Mouse (Mus musculus): ENCODE results near the gene Plagl1.
"Not testable (repeated sequence)": the region's sequence is repeated elsewhere in the genome, so short reads cannot be mapped to it uniquely, and the experiment has no call there.

Gene Plagl1

DNA sequence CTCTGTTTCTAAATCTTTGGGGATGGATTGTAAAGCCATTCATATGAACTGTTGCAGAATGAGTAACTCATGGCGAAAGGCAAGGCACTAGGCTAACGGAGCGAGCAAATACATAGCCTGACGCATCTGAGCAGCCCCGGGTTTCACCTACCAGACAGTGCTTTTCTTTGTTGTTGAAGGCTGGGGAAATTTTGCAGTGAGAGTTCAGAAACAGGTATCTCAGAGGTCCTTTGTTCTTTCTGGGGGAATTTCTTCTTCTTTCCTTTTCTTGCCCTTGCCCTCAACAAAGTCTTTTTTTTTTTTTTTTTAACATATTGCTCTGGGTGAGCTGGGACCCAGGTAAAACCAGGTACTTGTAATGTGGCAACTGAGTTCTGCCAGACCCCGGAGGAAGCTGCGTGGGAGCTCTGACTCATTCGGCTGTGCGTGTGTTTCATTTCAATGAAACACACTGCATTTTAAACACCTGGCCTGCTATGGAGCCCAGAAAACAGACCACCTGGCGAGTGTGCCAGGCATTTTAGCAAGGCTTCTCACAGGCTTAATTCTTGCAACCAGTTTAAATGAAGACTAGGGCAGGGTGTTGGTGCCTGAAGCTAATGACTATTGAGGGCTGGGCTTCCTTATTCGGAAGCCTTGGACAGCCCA, at the start of gene Plagl1:
Gene Plagl1, plus strand, starts transcription at position 484 of the 648 bp plus-strand sequence.
- no peak for DNase-seq (ENCODE audit: low read depth)

DNA sequence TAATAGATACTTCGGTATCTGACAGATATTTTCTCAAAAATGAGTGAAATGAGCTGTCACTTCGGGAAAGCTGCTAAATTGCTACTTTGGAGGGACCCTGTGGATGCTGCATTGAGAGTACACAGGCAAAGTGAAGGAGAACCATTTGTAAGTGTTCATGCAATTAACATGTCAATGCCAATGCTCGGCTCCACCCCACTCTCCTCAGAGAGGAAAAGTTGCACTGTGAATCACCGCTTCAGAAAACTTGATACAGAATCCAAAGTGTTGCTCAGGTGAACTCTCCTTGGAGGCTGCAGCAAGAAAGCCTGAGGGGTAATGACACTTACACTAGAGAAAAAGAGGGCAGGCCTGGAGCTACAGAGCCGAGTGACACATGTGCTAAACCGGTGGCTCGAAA, 46.3 kb upstream of the Plagl1 start:
- no peak for DNase-seq (ENCODE audit: low read depth)

DNA sequence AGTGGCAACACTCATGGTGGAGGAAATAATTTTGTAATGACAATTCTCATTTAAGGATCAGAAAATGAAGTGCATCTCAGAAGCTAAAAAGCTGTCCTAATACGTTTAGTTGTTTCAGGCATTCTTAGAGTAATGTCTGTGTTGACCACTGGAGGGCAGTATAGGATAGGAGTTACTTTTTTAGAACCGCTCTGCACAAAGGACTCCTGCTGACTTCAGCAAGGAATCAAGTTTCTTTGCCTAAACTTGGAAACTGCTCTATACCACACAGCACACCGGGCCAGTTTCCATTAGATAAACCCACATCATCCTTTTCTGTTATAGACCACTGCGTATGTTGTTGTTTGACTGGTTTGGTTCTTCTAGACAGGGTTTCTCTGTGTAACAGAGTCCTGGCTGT, 43.7 kb upstream of the Plagl1 start:
- peak; percentile 59 for DNase-seq (ENCODE audit: low read depth)

DNA sequence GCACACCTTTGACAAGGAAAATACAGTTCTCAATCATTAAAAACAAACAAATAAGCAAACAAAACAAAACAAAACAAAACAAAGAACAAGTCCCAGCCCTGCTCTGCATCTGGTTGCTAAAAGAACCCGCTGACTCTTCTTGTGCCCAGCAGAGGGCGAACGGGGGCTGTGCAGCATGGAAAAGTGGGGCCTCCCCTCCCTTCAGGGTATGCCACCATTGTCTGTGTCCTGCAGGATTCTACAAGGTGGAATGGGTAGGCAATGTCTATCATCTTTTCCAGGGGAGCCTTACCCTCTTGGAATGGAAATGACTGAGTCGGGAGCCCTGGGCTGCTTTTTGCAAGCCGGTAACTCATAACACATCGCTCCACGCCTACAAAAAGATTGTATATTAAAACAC, 41.8 kb upstream of the Plagl1 start:
- no peak for DNase-seq (ENCODE audit: low read depth)

DNA sequence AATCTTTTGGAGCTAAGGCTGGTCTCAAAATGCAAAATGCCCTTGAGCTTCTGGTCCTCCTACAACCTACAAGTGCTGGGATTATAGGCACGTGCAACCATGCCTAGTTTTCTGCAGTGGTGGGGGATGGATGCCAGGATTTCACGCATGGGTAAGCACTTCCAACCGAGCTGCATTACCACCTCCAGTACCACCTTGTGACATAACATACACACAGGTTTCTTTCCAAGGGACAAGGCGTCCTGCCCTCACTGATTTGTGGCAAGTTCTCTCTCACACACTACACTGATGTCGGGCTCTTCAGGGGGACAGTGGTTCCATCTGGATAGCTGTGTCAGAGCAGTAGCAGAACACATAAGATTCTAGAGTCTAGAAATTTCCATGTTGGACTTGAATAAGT, 41.3 kb upstream of the Plagl1 start:
- no peak for DNase-seq (ENCODE audit: low read depth)

DNA sequence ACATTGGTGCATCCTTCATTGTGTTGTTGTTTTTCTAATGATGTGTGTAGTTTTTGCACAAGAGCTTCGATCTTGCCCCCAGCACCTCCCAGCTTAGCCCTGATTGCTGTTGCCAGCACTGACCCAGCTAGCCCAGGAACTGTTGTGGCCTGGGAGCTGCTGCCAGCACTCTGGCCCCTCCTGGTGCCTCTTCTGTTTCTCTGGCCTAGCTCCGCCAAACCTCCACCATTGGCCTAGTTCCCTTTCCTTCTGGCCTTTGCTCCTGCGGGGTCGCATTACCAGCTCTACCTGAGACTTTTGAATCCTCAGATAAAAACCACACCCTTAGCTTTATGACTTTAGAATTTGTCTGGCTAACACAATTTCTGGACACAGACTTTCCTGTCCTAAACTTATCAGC, 38.2 kb upstream of the Plagl1 start:
- DNase-seq (ENCODE audit: low read depth), result no peak

DNA sequence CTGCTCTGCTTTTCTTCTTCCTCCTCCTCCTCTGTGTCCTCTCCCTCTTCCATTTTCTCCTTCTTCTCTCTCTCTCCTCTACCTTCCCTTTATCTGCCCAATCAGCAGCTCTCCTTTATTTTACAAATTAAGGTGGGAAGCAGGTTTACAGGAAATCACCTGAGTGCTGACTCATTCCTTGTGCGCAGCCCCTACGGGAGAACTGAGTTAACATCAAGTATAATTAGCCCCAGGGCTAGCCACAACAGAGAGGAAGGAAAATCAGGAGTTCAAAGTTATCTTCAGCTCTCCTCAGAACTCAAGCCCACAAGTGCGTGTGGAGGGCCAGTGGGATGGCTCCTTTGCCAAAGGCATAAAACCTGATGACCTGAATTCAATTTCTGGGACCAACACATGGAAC, 36.3 kb upstream of the Plagl1 start:
- not testable (repeated sequence) for DNase-seq (ENCODE audit: low read depth)

DNA sequence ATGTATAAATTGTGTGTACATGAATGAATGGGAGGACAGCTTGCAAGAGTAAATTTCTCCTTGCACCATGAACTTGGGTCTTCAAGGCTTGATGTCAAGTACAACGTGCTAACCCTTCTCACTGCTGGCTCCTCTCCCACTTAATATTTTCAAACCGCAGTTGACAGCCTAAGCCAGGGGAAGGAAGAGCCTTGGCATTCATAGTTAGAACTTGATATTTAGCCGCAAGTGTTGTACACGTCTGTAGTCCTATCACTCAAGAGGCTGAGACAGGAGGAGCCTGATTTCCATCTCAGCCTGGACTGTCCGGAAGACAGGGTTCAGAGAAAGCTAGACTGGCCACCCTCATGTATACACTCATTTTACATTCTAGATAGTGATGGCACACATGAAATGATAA, 32.6 kb upstream of the Plagl1 start:
- no peak for DNase-seq (ENCODE audit: low read depth)

DNA sequence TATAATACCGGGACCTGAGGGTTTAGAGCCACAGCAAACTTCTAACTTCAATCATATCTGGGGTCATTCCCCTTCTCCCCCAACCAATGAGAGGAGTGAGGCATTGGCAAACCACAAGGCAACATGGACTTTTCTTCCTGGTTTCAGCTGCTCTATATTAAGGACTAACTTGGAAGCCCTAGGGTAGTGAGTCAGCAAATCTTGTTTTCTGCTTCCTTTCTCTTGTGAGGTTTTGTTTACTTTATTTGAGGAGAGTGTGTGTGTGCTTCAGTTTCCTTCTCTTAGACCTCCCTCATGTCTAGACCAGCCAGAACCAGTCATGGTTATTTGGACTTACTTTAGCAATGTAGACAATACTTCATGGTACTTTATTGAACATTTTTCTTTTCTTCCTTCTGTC, 32.1 kb upstream of the Plagl1 start:
- no peak for DNase-seq (ENCODE audit: low read depth)

DNA sequence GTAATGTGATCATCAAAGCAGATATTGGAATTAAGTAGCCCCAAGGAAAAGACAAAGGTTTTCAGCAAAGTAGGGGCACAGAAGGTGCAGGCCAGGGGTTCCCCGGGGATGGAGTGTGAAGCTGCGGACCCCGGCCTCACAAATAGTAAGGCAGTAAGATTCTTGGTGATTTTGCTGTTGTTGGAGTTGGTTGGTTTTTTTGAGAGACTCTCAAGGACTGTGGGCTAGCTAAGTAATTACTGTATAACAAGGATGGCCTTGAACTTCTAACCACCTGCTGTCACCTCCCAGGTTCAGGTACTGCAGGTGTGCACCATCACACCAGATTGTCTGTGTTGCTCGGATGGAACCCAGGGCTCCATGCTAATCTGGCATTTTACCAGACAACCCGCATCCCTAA, 30.9 kb upstream of the Plagl1 start:
- DNase-seq (ENCODE audit: low read depth), result no peak

DNA sequence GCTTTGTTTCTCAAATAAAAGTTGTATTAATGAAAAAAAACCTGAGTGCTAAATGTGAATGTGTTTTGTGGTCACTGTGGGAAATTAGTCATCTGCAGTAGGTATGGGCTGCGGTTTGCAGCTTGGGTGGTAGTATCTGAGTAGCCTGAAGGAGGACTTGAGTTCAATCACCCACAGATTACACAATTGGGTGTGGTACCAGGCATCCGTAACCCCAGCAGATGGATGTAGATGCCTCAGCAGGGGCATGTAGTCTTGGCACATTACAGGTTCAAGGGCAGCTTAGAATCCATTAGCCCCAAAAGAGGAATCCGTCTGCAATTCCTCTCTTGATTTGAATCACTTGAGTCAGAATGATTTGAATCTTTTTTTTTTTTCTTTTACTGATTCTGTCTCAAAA, 25.0 kb upstream of the Plagl1 start:
- DNase-seq (ENCODE audit: low read depth), result no peak

DNA sequence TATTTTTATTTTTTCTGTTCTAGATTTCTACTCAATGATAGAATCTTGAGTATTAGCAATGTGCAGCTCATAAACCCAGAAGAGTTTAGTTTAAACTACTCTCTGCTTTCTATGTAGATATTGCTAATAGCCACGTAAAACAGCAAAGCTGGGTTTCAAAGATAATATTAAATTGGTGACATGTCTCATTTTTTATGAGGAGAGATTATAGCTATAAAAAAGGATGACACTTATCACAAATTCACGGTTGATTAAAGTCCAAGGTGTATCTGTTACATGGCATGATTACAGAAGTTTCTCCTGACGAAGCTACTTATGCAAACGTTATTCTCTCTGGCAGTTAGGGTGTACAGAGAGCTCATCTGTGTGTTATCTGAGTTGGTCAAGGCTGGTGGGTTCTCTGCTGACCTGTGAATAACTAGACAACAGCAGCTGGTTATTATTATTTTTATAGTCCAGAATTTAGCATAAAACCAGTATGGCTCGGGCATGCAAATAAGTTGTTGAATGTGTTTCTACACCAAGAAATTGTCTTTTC, 20.6 kb upstream of the Plagl1 start:
- no peak for DNase-seq (ENCODE audit: low read depth)

DNA sequence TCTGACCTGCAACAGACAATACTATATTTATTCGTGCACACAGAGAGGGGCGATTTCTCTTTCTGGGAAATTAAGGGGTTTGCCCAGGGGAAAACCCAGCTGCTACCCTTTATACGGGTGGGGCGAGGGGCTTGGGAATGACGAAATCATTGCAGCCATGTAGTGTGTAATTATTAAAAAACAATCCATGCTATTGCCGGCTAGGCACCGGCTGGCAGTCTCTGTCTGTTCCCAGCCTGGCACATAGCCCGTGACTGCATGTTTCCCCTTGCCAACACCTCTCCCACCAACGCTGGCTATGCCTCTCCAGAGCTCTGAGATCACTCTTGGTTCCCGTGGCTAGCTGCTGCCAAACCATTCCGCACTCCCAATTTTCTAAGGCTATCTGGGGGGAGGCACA, 15.6 kb upstream of the Plagl1 start:
- DNase-seq (ENCODE audit: low read depth), result no peak

DNA sequence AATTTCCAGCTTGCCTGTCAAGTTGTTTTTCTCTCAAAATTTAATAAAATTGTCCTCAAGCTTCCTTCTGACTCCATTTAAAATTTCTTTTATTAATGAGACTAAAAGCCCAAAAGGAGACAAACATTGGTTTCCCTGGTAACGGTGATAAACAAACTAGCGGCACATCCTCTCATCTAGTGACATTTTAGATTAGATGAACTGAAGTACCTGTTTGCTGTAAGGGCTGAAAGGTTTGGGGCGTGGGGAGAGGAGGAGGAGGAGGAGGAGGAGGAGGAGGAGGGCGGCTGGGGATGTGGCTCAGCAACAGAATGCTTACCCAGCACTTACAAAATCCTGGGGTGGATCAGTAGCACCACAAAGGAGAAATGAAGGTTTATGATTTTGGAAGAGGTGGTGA, 12.5 kb upstream of the Plagl1 start:
- DNase-seq (ENCODE audit: low read depth), result no peak

DNA sequence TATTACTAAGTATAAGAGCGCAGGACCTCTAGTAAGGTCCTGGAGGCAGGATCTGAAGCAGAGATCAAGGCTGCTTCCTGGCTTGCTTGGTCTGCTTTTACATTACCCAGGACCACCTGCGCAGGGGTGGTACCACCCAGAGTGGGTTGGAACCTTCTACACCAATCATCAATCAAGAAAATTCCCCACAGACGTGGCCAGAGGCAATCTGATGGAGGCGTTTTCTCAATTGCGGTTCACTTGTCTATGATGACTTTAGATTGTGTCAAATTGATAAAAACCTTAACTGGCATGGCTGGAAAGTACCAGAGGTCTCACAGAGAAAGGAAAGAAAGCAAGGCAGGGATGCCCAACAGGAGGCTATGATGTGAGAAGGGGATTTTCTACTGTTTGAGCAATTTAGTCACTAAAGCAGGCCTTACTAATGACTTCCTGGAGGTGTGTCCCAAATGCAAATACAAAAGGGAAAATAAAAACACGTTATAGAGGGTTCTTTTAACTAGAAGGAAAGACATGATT, 3.4 kb upstream of the Plagl1 start:
- DNase-seq (ENCODE audit: low read depth), result no peak

DNA sequence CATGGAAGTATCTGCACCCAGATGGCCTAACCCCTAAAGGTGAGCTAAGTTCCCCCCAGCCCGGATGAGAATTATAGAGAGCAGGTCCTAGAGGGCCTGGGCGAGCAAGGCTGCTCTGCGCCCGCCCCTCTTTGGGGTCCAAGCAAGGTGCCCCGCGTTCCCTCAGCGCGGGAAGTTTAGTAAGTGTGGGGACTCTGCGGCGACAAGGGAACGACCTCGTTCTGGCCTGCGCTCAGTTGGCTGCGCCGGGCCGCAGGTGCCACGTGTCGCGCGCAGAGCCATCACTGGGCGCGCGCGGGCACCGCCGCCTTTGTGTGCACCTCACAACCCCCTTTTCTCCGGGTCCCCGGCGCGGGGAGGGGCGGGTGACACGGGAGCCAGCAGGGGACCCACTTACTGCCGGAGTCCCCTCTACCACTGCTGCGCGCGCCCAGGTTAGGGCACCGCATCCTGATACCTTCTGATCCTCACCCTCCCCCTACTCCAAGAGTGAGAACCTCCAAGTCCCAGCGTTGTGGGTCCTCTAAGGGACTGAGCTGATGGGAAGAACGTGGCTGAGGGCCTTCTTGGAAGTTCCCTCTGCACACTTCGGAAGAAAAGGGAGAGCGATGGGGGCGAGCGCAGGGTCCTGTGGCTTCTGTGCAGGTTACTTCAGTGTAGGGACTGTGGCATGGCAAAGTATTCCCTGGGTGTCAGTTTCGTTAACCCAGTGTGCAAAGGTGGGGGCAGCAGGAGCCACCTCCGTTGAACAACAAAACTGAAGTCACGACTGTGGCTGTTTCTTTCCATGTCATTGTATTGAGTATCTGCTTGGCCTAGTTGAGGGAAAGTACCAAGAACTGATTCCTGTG, 742 bp downstream of the Plagl1 start:
- no peak for DNase-seq (ENCODE audit: low read depth)

DNA sequence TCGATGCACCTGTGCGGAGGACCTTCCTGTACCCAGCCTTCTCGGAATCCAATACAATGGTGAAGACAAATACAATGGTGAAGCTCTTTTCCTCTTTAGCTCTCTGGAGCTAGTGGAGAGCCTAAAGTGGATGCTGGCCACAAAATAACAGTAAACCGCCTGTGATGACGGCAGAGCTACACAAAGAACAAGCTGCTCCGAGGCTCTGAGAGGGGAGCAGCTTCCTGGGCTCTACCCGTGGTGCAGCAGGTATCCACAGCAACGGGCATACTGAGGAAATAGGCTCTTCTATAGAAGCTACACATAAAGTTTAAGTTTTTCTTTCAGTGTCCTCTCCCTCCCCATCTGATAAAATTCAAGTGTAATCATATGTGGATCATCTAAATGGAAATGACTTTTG, 2.1 kb downstream of the Plagl1 start:
- DNase-seq (ENCODE audit: low read depth), result no peak

DNA sequence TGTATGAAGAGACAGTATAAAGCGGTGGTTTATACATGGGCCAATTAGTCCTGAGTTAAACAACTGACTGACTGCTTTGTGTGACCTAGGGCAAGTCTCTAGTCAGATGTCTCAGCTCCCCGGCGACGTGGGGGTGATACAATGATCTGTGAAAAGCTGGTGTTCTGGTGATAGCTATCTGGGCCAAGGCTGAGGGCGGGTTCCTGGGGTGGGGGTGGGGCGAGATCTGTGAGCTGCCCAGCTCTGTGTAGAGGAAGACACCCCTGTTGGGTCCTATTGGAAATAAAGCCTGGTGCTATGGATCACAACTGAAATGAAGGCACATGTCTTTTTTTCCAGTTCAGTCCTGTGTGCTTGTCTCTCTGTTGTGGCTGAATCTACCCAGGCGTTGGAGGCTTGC, 3.2 kb downstream of the Plagl1 start:
- no peak for DNase-seq (ENCODE audit: low read depth)

DNA sequence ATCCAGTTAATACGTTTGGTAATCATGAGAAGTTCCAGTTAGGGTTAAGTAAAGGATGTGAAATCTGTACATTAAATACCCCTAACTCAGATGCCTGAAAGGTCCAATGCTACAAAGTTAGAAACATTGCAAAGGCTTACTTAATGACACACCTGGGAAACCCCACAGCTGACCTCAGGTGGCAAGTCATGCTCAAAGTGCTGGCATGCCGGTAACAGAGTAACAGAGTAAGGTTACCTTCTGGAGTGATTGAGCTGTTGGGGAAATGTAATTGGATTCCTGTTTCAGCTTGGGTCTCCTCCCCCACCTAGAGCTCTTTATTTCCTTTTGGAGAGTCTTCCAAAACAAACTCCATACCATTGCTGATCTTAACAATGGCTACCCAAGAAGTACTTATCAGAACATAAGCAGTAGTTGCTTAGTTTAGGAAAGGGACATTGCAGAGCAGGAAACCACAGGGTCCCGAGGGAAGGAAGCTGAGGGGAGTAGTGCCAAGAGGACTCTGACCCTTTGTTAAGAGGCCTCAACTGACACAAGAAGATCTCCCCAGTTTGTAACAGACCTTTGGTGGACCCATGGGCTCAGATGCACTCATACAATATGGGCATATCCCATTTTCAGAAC, 4.9 kb downstream of the Plagl1 start:
- no peak for DNase-seq (ENCODE audit: low read depth)

DNA sequence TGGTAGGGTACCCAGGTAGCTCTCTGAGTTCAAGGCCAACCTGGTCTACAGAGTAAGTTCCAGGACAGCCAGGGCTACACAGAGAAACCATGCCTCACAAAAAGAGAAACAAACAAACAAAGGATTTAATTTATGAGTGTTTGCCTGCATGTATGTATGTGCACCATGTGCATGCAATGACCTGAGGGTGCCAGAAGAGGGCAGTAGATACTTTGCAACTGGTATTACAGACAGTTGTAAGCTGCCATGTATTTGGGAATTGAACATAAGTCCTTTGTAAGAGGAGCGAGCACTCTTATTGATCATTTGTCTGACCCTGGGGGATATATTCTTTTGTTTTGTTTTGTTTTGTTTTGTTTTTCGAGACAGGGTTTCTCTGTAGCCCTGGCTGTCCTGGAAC, 10.7 kb downstream of the Plagl1 start:
- DNase-seq (ENCODE audit: low read depth), result no peak

DNA sequence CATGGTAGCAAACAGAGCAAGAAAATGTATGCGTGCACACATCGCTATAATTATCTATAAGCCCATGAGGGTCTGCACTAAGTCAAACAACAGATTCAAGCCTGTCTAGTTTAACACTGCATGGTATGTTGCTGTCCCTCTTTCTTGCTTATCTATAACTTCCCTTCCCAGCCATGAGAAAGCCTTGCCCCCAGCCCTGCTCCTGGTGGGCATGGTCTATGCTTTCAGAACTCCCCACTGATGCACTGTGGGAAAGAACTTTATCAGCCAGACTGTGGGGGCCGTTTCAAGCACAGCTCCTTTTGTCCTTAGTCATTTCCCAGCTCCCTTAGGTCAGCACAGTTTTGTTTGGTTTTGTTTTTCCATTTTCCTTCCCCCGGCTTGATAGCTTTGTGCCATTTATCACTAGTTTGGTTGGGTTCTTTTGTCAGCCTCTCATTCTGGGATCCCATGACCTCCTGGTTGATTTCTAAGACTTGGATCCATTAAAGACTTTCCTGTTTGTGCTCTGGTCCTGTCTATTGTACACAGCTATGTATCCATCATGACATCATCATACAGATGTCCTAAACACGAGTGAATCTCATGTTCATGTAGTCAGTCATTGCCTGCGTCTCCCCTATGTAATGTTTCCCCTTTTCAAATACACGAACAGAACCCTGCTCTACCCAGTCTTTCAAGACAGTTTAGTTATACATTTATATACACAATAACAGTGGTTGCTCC, 16.7 kb downstream of the Plagl1 start:
- no peak for DNase-seq (ENCODE audit: low read depth)

DNA sequence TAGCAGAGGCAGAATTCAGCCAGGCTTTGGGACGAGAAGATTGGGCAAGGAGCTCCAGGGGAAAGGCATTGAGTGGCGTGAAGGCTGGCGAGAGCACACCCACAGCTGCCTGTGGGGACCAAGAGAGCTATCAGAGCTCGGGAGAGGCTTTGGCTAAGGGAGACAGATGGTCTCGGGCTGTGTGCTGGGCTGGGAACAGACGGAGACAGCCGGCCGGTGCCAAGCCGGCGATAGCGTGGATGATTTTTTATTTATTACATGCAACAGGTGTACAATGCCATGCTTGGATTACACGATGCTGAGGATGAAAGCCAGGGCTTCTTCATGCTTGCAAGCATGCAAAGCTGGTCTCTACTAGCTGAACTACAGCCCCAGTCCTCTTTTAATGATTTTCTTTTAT, 22.2 kb downstream of the Plagl1 start:
- no peak for DNase-seq (ENCODE audit: low read depth)
